Mouse (Mus musculus) forebrain, embryonic 10.5 days (tissue): ENCODE measurements around the gene Trpm5. TPM values are rescaled to one million over a fixed set of nuclear protein-coding genes. Genes with fewer than 3 reads are reported as not detected.

Experiments used
- DNase-seq: peaks from one replicate; pipeline ENCODE4 v3.0.0-alpha.2; 2017; ENCODE audit warnings: low spot score; ENCODE audit errors: extremely low spot score
- H3K27ac ChIP-seq: fragments of 300-500 bp; sonication (generic); 2 replicates; pipeline ENCODE4 v1.5.1; 2016; ENCODE audit warnings: mild to moderate bottlenecking
- H3K27me3 ChIP-seq: fragments of 300-500 bp; sonication (generic); 2 replicates; pipeline ENCODE4 v1.6.1; 2016; ENCODE audit warnings: mild to moderate bottlenecking; ENCODE audit not compliant: poor library complexity, severe bottlenecking
- H3K36me3 ChIP-seq: fragments of 300-500 bp; sonication (generic); replicated peaks from 2 replicates; pipeline ENCODE4 v1.6.1; 2016; ENCODE audit warnings: mild to moderate bottlenecking, moderate library complexity
- H3K4me1 ChIP-seq: fragments of 300-500 bp; sonication (generic); 2 replicates; pipeline ENCODE4 v1.6.1; 2016
- H3K4me3 ChIP-seq: fragments of 300-500 bp; sonication (generic); 2 replicates; pipeline ENCODE4 v1.5.1; 2016; ENCODE audit warnings: mild to moderate bottlenecking, moderate library complexity
- H3K9me3 ChIP-seq: fragments of 300-500 bp; sonication (generic); 2 replicates; pipeline ENCODE4 v1.6.1; 2016; ENCODE audit warnings: mild to moderate bottlenecking, moderate library complexity
- whole genome bisulfite sequencing: fragments of 180-500 bp; shearing (Covaris S2); methylation state at CpG from one replicate; pipeline ENCODE4 v1.1.7; 2016; 5-methylcytosine and 5-hydroxymethylcytosine counted together
- polyA plus RNA-seq: library from polyadenylated mRNA; unstranded; fragments of >200 nt; fragmentation: Nextera tagmentation; extraction: Ambion mirVana; gene quantifications from 2 replicates; pipeline ENCODE4 v1.2.1, GENCODE M21; 2016

Trpm5 gene
- polyA plus RNA-seq, 1 experiment from 2014 or later, result 0.90 TPM

DNA sequence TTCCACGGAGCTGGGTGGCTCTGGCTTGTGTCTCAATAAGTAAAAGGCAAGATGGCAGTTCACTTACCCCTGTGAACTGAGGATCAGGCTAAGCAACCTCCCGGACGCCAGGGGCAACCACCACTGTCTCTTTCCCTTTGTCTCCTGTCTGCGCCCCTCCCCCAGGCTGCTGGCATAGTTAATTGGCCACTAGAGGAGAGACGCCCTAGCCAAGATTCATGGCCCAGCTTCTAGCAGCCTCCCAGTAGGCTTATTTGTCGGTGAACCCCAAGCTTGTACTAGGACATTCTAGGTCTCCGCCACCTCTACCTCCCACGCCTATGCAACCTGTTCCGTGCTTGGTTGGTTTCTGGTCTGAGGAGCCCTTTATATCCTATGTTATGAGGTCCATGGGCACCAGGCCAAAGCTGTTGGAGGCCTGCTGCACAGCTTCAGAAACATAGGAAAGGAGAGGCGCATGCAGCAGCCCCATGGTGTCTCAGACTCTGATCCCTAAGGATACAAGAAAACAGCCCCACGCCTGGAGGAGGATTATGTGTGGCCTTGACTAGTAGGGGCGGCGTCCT lies 26.0 kb downstream of the Trpm5 start:
- Histone ChIP-seq H3K36me3 (peaks cover 67% of the 10 kb centered on the region), H3K27ac (peak overlapping the region; percentile 91), H3K4me1 (peaks cover 32% of the 10 kb centered on the region), H3K4me3 (peak overlapping the region; percentile 72), H3K27me3 (no peaks in the 10 kb centered on the region), H3K9me3 (no peaks in the 10 kb centered on the region)
- whole genome bisulfite sequencing, result 47% methylated on average over 13 of the region's 13 CpGs
- DNase-seq, result peak; percentile 28

DNA sequence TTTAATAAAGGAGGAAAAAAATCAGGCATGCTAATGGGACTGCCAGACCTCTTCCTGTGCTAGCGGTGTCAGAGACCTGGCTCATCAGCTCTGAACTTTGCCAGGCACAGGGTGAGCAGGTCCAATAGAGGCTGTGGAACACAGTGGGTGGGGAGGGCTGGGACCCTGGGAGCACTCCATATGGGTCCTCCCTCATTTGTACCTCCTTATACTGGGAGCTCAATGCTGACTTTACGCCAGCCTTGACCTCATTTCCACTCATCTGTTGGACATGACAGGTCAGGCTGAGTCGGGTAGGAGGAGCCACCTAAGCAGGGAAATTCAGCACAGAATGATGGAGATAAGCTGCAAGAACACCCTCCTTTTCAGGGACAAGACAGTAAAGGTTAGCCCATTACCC lies 26.5 kb downstream of the Trpm5 start:
- Histone ChIP-seq H3K4me1 (peaks cover 32% of the 10 kb centered on the region), H3K27ac (peak overlapping the region; percentile 91), H3K9me3 (no peaks in the 10 kb centered on the region), H3K4me3 (peak overlapping the region; percentile 72), H3K36me3 (peaks cover 72% of the 10 kb centered on the region), H3K27me3 (no peaks in the 10 kb centered on the region)
- DNase-seq, result no peak
- whole genome bisulfite sequencing, result 88% methylated on average over 3 of the region's 3 CpGs

DNA sequence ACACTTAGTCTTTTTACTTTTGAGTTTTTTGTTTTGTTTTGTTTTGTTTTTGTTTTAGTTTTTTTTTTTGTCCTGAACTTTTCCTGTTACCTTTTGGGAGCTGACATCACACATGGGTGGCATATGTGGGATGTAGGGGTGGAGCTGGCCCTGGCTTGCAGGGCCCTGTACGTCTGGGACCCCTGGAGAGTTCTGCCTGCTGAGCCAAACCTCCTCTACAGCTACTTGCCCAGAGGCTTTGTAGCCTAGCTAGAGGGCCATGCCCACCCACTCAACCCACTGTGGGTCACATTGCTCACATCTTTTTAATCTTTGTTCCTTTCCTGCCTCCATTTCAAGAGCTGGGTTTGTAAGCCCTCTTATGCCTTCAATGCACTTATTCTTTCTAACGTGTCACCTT lies 27.0 kb downstream of the Trpm5 start:
- no peaks in the 10 kb centered on the region for H3K27me3 ChIP-seq
- H3K4me1 ChIP-seq, result peaks cover 32% of the 10 kb centered on the region
- no peak overlapping the region for H3K4me3 ChIP-seq
- H3K36me3 ChIP-seq, result peaks cover 77% of the 10 kb centered on the region
- 84% methylated on average over 2 of the region's 2 CpGs for WGBS
- no peak overlapping the region for H3K27ac ChIP-seq
- no peak for DNase-seq
- no peaks in the 10 kb centered on the region for H3K9me3 ChIP-seq

DNA sequence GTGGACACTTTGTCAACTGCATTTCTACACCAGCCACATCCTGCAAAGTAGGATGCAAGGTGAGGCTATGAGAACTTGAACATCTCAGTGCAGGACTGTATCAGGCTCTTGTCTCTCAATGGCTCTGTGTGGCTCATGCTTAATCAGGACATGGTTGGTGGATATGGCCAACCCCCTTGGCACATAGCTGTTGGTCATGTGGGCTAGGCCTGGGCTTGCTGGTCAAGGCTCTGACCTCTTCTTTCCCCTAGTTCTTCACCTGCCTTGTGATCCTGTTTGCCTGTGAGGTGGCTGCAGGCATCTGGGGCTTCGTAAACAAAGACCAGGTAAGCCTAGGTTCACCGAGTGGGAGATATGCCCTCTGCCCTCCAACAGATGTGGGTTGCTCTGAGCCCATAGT lies 28.8 kb downstream of the Trpm5 start:
- DNase-seq, result no peak
- Histone ChIP-seq H3K36me3 (peaks cover 86% of the 10 kb centered on the region), H3K27me3 (no peaks in the 10 kb centered on the region), H3K27ac (no peak overlapping the region), H3K9me3 (no peaks in the 10 kb centered on the region), H3K4me3 (no peak overlapping the region), H3K4me1 (peaks cover 23% of the 10 kb centered on the region)
- WGBS, result 93% methylated on average over 2 of the region's 2 CpGs

DNA sequence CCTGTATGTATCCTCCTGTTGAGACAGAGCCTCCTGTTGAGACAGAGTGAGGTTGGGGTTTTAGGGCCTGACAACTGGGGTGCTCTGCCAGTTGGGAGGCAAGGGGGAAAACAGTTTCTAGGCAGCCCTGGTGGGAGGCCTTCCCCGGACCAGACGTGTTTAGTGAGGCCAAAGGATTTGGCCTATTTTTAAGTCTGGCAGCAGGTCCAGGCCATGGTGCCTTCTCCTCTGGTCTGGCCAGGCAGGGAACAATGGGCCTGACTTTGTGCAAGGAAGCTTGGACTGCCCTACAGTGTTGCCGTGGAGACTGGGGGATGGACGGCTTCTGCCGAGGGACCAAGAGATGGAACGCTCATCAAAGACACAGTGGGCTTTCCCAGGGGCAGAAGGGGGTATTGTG lies 30.2 kb downstream of the Trpm5 start:
- no peak for DNase-seq
- Histone ChIP-seq H3K4me3 (no peak overlapping the region), H3K27ac (no peak overlapping the region), H3K27me3 (no peaks in the 10 kb centered on the region), H3K36me3 (peaks cover 92% of the 10 kb centered on the region), H3K9me3 (no peaks in the 10 kb centered on the region), H3K4me1 (peaks cover 16% of the 10 kb centered on the region)
- 68% methylated on average over 6 of the region's 6 CpGs for WGBS

DNA sequence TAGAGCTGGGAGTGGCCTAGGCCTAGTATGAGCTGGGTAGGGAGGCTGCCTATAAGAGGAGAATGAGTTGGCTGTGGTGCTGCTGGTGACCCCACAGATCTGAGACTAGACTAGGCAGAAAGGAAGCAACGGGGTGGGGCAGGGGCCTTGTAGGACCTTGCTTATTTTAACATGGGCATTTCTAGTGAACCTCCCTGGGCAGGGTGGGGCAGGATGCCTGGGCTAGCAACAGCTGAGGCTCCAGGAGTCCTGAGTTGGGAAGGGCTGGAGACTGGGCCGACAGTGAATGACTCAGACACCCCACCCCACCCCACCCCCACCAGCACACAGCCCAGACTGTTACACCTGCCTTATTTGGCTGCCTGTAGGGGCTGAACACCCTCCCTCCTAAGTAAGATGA lies 31.7 kb downstream of the Trpm5 start:
- Histone ChIP-seq H3K4me3 (no peak overlapping the region), H3K27me3 (no peaks in the 10 kb centered on the region), H3K36me3 (peaks cover 98% of the 10 kb centered on the region), H3K4me1 (peaks cover 12% of the 10 kb centered on the region), H3K9me3 (no peaks in the 10 kb centered on the region), H3K27ac (no peak overlapping the region)
- DNase-seq, result no peak
- 81% methylated on average over 2 of the region's 2 CpGs for WGBS

DNA sequence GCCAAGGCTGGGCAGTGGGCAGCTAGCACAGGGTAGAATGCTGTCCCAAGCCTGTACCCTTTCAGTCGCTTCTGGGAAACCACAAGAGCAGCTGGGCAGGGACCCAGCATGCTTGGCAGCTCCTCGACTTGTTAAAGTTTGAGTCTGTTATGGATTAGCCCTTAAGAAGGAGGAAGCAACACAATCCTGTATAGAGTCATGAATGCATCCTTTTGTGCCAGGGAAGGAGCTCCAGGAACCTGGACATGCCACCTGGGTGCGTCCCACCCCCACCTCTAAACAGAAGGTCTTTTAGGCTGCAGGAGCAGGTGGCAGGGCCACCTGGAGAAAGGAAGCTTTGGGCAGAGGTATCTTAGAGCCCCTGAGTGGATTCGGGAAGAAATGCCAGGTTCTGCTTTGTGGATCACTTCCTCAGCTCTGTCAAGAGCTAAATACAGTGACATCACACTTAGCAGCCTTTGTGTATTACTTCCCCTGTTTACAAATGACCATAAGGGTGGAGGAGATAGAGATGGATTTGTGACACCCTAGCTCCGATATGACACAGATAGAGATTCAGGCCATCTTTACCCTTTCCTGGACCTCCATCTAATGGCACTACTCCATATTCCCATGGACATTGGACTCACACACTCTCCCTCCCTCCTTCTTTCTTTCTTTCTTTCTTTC lies 35.1 kb downstream of the Trpm5 start:
- WGBS, result 82% methylated on average over 5 of the region's 5 CpGs
- Histone ChIP-seq H3K36me3 (peaks cover 94% of the 10 kb centered on the region), H3K27me3 (no peaks in the 10 kb centered on the region), H3K4me3 (no peak overlapping the region), H3K27ac (peak overlapping the region; percentile 51; the same call in 1 of the 2 replicates), H3K4me1 (peaks cover 40% of the 10 kb centered on the region), H3K9me3 (no peaks in the 10 kb centered on the region)
- DNase-seq, result no peak

DNA sequence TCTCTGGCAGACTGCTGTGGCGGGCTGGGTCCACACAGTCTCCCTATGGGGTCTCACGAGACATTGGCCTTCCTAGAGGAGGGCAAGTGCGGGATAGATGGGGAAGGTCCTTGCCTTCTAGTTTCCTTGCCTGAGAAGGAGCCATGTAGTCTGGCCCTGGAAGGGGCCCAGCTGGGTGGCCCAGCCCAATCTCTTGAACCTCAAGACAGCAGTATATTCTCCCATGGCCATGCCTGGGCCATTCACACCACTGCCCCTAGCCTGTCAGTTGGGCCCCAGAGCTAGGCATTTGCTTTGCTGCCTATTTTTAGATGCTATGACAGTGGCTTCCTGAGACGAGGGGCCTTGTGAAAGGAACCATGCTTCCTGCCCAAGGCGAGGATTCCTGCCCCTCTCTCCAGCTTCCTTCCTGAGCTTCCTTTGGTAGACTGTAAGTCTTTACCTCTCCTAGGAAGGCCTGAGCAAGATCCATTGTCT lies 36.2 kb downstream of the Trpm5 start:
- H3K4me1 ChIP-seq, result peaks cover 51% of the 10 kb centered on the region
- peaks cover 83% of the 10 kb centered on the region for H3K36me3 ChIP-seq
- H3K4me3 ChIP-seq, result no peak overlapping the region
- no peaks in the 10 kb centered on the region for H3K27me3 ChIP-seq
- H3K27ac ChIP-seq, result peak overlapping the region; percentile 51; the same call in 1 of the 2 replicates
- H3K9me3 ChIP-seq, result no peaks in the 10 kb centered on the region
- WGBS, result 79% methylated on average over 5 of the region's 5 CpGs
- no peak for DNase-seq

DNA sequence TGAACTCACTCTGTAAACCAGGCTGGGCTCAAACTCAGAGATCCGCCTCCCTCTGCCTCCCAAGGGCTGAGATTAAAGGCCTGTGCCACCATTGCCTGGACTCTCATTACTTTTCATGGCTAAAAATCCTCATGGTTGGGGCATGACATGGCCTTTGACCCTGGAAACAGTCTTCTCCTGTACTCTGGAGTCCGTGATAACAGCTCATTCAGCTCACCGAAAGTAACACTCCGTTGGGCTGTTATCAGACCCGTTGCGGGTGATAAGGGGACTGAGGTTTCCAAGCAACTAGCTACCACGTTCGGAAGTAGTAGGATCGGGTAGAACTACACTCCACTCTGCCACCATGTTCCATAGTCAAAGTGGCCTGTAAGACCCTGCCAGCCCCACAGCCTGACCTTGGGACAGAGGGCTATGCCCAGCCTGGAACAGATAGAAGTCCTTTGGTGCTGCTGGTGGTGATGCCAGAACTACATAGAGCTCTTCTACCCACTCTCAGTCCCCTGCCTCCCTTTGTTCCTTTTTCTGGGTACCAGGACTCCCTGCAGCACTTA lies 36.7 kb downstream of the Trpm5 start:
- no peaks in the 10 kb centered on the region for H3K9me3 ChIP-seq
- 89% methylated on average over 9 of the region's 9 CpGs for WGBS
- H3K27me3 ChIP-seq, result no peaks in the 10 kb centered on the region
- H3K4me1 ChIP-seq, result peaks cover 51% of the 10 kb centered on the region
- H3K36me3 ChIP-seq, result peaks cover 78% of the 10 kb centered on the region
- DNase-seq, result no peak
- H3K4me3 ChIP-seq, result no peak overlapping the region
- peak overlapping the region; percentile 16; the same call in 1 of the 2 replicates for H3K27ac ChIP-seq

DNA sequence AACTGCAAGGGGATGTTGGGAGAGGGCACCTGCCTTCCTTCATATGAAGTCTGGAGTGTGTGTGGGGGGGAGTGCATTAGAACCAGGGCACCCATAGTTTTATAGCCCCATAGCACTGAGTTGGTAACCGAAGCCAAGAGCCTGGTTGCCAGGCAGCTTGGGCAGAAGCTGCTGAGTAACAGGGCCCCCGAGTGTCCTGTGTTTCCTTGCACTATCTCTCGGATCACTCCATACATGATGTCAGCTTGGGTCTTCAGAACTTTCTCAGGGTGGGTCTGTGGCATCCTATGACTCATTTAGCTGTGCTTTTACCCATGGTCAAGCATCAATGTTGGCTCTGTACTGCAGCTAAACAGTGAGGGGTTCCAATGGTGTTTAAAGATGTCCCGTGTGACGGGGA lies 37.4 kb downstream of the Trpm5 start:
- peaks cover 70% of the 10 kb centered on the region for H3K36me3 ChIP-seq
- peaks cover 56% of the 10 kb centered on the region for H3K4me1 ChIP-seq
- DNase-seq, result no peak

DNA sequence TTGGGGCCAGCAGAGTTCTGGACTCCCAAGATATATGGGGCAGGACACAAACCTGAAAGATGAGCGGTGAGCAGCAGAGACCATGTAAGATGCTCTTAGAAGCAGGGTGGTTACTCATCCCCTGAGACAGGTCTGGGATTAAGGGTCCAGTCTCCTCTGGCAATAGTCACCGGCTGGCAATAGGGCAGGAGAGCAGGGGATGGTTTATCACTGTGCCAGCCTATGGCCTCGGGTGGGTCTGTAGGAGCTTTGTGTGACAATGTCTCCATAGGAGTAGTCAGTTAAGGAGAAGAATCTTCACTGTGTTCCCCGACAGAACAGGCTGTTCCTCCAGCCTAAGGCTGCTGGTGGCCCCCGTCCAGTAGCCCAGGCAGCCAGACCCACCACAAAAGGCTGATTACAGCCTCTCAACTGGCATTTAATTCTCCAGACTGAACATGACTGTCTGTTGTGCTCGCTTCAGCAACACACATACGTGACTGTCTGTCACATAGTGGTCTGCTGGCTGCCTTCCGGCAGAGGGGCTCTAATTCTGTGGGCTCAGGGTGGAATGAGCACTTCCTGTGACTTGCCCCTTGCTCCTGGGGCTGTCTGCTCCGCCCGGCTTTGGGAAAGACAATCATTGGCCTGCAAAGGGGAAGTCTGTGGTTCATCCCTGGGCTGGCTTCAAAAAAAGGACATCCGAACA lies 38.8 kb downstream of the Trpm5 start:
- peak overlapping the region; percentile 92 for H3K4me3 ChIP-seq
- peaks cover 60% of the 10 kb centered on the region for H3K4me1 ChIP-seq
- H3K36me3 ChIP-seq, result peaks cover 57% of the 10 kb centered on the region
- 85% methylated on average over 11 of the region's 11 CpGs for WGBS
- 0 out of 2 replicates have a peak overlapping the region, but pooled peaks have one; percentile 48 for H3K27ac ChIP-seq
- DNase-seq, result no peak
- no peaks in the 10 kb centered on the region for H3K9me3 ChIP-seq
- no peaks in the 10 kb centered on the region for H3K27me3 ChIP-seq

More for the DNA sequence above, 37.4 kb downstream of the Trpm5 start:
- no peak overlapping the region for H3K4me3 ChIP-seq
- WGBS, result 92% methylated on average over 5 of the region's 5 CpGs
- H3K27ac ChIP-seq, result no peak overlapping the region
- no peaks in the 10 kb centered on the region for H3K27me3 ChIP-seq
- H3K9me3 ChIP-seq, result no peaks in the 10 kb centered on the region

DNA sequence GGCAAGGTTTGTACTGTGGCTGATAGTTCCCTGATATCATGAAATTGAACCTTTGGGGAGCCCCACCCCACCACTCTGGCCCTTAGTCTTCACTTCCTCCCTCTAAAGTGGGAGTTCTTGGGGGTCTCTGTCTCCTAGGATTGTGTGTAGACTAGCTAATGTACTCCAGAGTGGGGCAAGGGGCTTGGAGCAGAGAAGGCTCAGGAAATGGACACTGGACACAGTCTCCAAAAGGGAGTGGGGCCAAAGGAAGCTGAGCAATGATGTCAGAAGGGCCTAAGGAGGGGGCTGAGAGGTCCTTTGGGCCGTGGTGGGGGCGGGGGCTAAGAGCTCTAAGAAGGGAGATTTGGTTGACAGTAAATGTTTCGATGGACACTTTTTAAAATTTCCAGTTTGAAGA lies 39.4 kb downstream of the Trpm5 start:
- no peak for DNase-seq
- H3K27me3 ChIP-seq, result no peaks in the 10 kb centered on the region
- peak overlapping the region; percentile 92 for H3K4me3 ChIP-seq
- H3K4me1 ChIP-seq, result peaks cover 60% of the 10 kb centered on the region
- peaks cover 50% of the 10 kb centered on the region for H3K36me3 ChIP-seq
- no peaks in the 10 kb centered on the region for H3K9me3 ChIP-seq
- WGBS, result 85% methylated on average over 3 of the region's 3 CpGs
- 0 out of 2 replicates have a peak overlapping the region, but pooled peaks have one; percentile 48 for H3K27ac ChIP-seq

DNA sequence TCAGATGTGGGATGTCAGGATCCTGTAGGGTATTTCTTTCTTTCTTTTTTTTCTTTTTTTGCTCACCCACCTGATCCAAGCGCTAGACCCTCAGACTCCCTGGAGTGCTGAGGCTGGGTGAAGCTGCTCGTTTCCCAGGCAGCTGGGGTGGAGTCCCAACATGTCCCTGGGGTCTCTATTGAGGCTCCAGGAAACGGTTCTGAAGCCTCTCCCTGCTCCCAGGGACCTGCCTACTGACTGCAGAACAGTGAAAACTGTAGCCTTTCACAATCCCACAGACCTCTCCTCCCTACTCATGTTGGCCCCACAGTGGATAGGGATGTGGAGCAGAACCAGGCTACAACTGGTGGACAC lies 39.9 kb downstream of the Trpm5 start:
- Histone ChIP-seq H3K27ac (0 out of 2 replicates have a peak overlapping the region, but pooled peaks have one; percentile 48), H3K9me3 (no peaks in the 10 kb centered on the region), H3K36me3 (peaks cover 48% of the 10 kb centered on the region), H3K4me1 (peaks cover 60% of the 10 kb centered on the region), H3K4me3 (peak overlapping the region; percentile 92), H3K27me3 (no peaks in the 10 kb centered on the region)
- 65% methylated on average over 3 of the region's 3 CpGs for WGBS
- no peak for DNase-seq
